Mouse (Mus musculus) heart, embryonic 13.5 days (tissue): ENCODE measurements around the gene Nmnat2. TPM values are rescaled to one million over a fixed set of nuclear protein-coding genes. Genes with fewer than 3 reads are reported as not detected.

Experiments
- ATAC-seq: fragments of 200-750 bp; cut with Nextera tagmentation; 2 replicates; pipeline ENCODE4 v1.8.0; 2017; ENCODE audit warnings: moderate TSS enrichment; ENCODE audit not compliant: insufficient number of reproducible peaks, low FRiP score, low TSS enrichment; ENCODE audit errors: extremely low read depth
- H3K27ac ChIP-seq: fragments of 300-500 bp; sonication (generic); replicated peaks from 2 replicates; pipeline ENCODE4 v1.5.1; 2015; ENCODE audit warnings: moderate library complexity, mild to moderate bottlenecking, inconsistent platforms
- H3K27me3 ChIP-seq: fragments of 300-500 bp; sonication (generic); replicated peaks from 2 replicates; pipeline ENCODE4 v1.6.1; 2015; ENCODE audit warnings: mild to moderate bottlenecking, inconsistent platforms
- H3K36me3 ChIP-seq: fragments of 300-500 bp; sonication (generic); 2 replicates; pipeline ENCODE4 v1.6.1; 2015; ENCODE audit warnings: mild to moderate bottlenecking, inconsistent platforms
- H3K4me1 ChIP-seq: fragments of 300-500 bp; sonication (generic); 2 replicates; pipeline ENCODE4 v1.6.1; 2015; ENCODE audit warnings: inconsistent platforms
- H3K4me2 ChIP-seq: fragments of 300-500 bp; sonication (generic); 2 replicates; pipeline ENCODE4 v1.6.1; 2015; ENCODE audit warnings: inconsistent platforms, mild to moderate bottlenecking, moderate library complexity
- H3K4me3 ChIP-seq: fragments of 300-500 bp; sonication (generic); 2 replicates; pipeline ENCODE4 v1.5.1; 2015; ENCODE audit warnings: moderate library complexity, mild to moderate bottlenecking, inconsistent platforms
- H3K9ac ChIP-seq: fragments of 300-500 bp; sonication (generic); 2 replicates; pipeline ENCODE4 v1.6.1; 2015; ENCODE audit warnings: inconsistent platforms, mild to moderate bottlenecking, moderate library complexity
- H3K9me3 ChIP-seq: fragments of 300-500 bp; sonication (generic); 2 replicates; pipeline ENCODE4 v1.6.1; 2016; ENCODE audit warnings: inconsistent platforms
- WGBS: fragments of 180-500 bp; shearing (Covaris S2); methylation state at CpG from one replicate; pipeline ENCODE4 v1.1.7; 2015; ENCODE audit warnings: mixed read lengths; 5-methylcytosine and 5-hydroxymethylcytosine counted together
- polyA plus RNA-seq: library from polyadenylated mRNA; unstranded; fragments of >200 nt; fragmentation: Nextera tagmentation; extraction: Ambion mirVana; gene quantifications from 2 replicates; pipeline ENCODE4 v1.2.1, GENCODE M21; 2015

Nmnat2 gene
- polyA plus RNA-seq, 1 experiment from 2014 or later, result 0.75 TPM

DNA sequence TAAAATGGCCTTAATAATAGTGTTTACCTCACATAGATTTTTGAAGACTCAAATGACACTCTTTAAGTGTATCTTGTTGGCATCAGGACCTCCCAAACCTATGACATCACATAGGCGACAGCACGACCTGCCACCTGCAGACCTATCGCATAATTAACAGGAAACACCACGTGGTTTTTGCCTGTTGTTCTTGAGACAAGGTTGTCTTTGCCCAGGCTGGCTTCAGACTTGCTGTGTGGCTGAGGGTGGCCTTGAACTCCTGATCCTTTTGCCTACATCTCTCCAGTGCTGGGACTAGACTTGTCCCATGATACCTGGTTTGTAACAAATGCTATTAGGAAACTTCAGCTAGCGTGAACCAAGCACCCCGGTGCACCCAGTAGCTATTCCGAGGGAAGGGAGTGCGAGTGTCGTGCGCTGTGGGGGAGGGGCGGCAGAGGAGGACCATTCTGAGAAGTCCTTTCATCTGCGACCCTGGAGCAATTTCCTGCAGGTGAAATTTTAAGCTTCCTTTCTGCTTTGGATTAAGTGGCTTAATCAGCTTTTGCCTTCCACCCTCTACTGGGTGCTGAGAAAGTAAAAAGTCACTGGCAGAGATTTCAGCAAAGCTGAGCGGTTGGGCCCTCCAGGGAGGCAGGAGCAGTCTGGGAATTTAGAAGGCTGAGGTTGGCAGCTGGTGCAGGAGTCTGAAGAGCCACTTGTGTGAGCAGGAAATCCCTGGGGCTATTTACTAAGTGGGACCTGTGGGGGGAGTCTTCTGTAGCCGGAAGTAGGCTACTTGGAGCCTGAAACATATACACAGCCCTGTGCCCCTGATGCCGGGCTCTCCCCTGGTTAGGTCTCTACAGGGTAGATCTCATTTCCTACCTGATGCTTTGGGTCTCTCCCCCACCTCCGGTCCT is 141.3 kb downstream of the Nmnat2 start:
- Histone ChIP-seq H3K4me1 (peaks cover 55% of the 10 kb centered on the region), H3K4me3 (no peak overlapping the region), H3K36me3 (no peaks in the 10 kb centered on the region), H3K27ac (no peak overlapping the region; the same call in 1 of the 2 replicates), H3K9me3 (no peaks in the 10 kb centered on the region), H3K27me3 (no peaks in the 10 kb centered on the region), H3K9ac (no peak overlapping the region), H3K4me2 (no peak overlapping the region)
- WGBS, result 21% methylated on average over 16 of the region's 16 CpGs
- no peak for ATAC-seq

DNA sequence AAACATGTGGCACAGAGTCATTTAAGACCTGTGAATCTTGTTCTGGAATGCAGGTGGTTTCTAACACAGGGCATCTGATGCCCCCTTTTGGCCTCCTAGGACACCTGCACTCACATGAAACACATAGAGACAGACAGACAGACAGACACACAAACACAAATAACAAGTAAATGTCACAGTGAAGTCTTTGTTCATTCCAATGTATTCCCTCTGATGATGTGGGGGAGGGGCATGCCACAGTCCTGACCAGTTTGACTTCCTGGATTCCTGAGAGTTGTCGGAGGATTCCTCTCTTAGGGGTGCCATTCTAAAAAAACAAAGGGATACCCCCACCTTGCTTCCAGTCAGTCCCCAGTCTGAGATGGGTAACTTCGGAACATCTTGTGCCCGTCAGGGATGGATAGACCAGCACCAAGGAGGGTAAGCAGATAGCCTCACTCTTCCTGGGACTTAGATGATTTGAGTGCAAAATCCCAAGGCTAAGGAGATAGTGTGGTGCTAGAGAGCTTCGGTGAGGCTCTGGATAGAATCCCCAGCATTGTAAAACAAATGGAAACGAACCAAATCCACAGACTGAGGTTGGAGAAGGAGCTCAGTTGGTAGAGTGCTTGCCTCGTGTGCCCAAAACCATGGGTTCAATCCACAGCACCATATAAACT is 142.4 kb downstream of the Nmnat2 start:
- no peak overlapping the region for H3K27ac ChIP-seq
- H3K9ac ChIP-seq, result no peak overlapping the region
- peaks cover 49% of the 10 kb centered on the region for H3K4me1 ChIP-seq
- no peaks in the 10 kb centered on the region for H3K9me3 ChIP-seq
- no peaks in the 10 kb centered on the region for H3K36me3 ChIP-seq
- no peak for ATAC-seq
- H3K4me3 ChIP-seq, result no peak overlapping the region
- no peak overlapping the region for H3K4me2 ChIP-seq
- WGBS, result 86% methylated on average over 6 of the region's 6 CpGs
- no peaks in the 10 kb centered on the region for H3K27me3 ChIP-seq

DNA sequence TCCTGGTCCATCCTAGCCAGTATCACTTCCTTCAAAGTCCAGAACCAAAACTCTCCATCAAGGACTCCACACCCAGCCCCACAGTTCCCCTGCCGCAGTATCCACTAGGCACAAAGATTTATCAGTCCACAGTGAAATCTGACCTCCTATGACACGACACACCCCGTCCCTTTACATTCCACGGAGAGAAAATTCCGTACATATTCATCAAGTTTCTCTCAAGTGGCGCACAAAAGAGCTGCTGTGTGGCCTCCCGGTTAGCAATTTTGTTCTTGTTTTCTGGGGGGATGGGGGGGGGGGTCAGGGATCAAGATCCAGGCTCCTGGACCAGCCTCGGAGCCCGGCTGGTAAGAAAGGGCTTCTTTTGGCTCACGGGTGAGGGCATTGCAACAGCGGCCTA is 143.8 kb downstream of the Nmnat2 start:
- Histone ChIP-seq H3K4me1 (peaks cover 41% of the 10 kb centered on the region), H3K4me3 (no peak overlapping the region), H3K27ac (no peak overlapping the region), H3K9ac (peak overlapping the region; percentile 33; the same call in 1 of the 2 replicates), H3K9me3 (no peaks in the 10 kb centered on the region), H3K4me2 (no peak overlapping the region), H3K36me3 (no peaks in the 10 kb centered on the region), H3K27me3 (no peaks in the 10 kb centered on the region)
- WGBS, result 54% methylated on average over 11 of the region's 11 CpGs
- no peak for ATAC-seq

DNA sequence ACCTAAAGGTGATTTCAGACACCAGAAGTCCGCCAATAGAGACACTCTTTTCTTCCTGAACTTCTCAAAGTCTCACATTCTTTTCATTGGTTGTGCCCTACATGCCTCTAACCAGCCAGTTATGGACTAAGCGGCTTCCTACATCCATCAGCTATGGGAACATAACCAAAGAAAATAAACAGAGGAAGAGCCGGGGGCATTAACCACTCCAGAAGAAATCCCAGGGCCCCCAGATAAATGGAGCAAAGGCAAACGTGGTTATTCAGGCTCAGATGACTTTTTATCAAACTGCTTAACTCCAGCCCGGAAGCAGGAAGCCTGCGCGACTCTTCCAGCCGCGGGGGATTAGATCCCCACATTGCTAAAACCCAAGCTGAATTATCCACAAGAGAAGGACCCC is 146.1 kb downstream of the Nmnat2 start:
- Histone ChIP-seq H3K27ac (peak overlapping the region; percentile 85), H3K9me3 (no peaks in the 10 kb centered on the region), H3K4me1 (peaks cover 50% of the 10 kb centered on the region), H3K4me2 (peak overlapping the region; percentile 39), H3K4me3 (no peak overlapping the region), H3K36me3 (no peaks in the 10 kb centered on the region), H3K9ac (no peak overlapping the region), H3K27me3 (no peaks in the 10 kb centered on the region)
- WGBS, result 35% methylated on average over 9 of the region's 9 CpGs
- ATAC-seq, result no peak

DNA sequence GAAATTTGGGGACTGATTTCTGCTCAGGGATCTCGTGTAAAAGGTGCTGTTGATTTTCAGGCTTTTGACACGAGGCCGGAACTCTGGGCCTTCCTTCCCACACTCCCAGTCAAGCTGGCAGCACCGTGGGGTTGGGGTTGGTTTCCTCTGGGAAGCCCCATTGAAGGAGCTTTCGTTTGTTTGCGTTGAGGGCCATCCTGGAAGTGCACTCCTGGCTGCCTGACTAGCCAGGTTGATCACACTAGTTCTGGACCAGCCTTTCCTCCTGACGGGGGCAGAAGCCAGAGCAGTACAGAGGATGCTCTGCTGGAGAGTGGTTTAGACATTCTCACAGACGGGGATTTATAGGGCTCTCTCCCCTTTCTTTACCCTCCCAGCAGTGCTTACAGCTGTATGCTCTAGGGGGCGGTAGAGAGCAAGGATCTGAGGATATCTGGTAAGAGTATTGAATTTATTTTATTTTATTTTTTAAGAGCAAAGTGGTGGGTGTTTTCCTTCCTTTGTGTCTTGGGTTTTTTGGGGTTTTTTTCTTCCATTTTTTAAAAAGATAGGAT is 146.6 kb downstream of the Nmnat2 start:
- no peaks in the 10 kb centered on the region for H3K9me3 ChIP-seq
- H3K9ac ChIP-seq, result peak overlapping the region; percentile 55; the same call in 1 of the 2 replicates
- H3K36me3 ChIP-seq, result no peaks in the 10 kb centered on the region
- H3K4me2 ChIP-seq, result peak overlapping the region; percentile 39
- 26% methylated on average over 9 of the region's 9 CpGs for WGBS
- no peaks in the 10 kb centered on the region for H3K27me3 ChIP-seq
- ATAC-seq, result no peak
- no peak overlapping the region for H3K4me3 ChIP-seq
- H3K27ac ChIP-seq, result peak overlapping the region; percentile 85
- H3K4me1 ChIP-seq, result peaks cover 50% of the 10 kb centered on the region

DNA sequence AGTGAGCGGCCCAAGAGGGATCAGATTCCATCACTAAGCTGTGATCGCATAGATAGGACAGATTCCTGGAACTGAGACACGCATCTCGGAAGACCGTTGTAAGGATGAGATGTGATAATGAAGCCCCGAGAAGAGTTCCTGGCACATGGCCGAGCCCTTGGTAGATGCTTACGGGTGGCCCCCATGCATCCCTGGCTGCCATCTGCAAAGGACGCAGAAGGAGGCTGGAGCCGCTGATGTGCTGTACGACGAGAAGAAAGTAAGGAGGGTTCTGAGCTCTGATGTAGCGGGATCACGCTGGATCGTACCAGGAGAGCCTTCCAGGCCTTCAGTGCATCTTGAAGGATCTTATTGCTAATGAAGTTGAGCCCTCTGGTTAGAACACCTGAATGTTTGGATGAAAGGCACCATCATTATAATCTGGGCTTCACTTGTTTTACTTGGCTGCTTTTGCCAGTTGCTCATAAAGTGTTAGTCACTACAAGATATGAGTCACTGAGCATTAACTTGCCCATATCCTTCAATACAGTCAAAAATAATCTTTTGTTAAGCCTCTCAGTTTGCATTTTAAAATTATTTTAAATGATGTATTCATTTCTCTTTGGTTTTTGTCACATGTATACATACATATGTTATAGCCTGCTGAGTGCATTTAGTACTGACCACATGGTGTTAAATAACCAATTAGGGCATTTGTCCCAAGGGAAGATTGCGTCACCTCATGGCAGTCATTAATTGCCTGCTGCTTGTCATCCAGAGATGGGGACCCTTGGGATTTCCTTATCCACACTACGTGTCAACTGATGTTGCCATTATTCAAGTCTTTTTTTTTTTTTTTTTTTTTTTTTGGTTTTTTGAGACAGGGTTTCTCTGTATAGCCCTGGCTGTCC is 147.7 kb downstream of the Nmnat2 start:
- Histone ChIP-seq H3K4me2 (no peak overlapping the region), H3K4me1 (peaks cover 52% of the 10 kb centered on the region), H3K4me3 (no peak overlapping the region), H3K27ac (0 out of 2 replicates have a peak overlapping the region, but pooled peaks have one; percentile 8), H3K36me3 (no peaks in the 10 kb centered on the region), H3K9ac (no peak overlapping the region), H3K27me3 (no peaks in the 10 kb centered on the region), H3K9me3 (no peaks in the 10 kb centered on the region)
- 86% methylated on average over 17 of the region's 17 CpGs for WGBS
- ATAC-seq, result no peak

DNA sequence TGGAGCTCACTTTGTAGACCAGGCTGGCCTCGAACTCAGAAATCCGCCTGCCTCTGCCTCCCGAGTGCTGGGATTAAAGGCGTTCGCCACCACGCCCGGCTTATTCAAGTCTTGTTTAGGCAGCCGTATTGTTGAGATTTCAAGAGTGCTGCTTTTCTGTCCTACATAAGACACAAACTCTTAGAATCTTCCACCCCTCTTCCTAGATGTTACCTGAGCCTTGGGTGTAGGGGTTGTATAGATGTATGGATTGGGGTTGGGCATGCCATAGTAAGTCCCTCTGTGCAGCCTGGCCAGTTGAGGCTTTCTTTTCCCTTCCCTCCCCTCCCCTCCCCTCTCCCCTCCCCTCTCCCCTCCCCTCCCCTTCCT is 148.4 kb downstream of the Nmnat2 start:
- ATAC-seq, result no peak
- Histone ChIP-seq H3K4me1 (peaks cover 58% of the 10 kb centered on the region), H3K9ac (no peak overlapping the region), H3K27ac (no peak overlapping the region), H3K4me2 (no peak overlapping the region), H3K27me3 (no peaks in the 10 kb centered on the region), H3K9me3 (no peaks in the 10 kb centered on the region), H3K4me3 (no peak overlapping the region), H3K36me3 (no peaks in the 10 kb centered on the region)
- WGBS, result 94% methylated on average over 8 of the region's 8 CpGs

DNA sequence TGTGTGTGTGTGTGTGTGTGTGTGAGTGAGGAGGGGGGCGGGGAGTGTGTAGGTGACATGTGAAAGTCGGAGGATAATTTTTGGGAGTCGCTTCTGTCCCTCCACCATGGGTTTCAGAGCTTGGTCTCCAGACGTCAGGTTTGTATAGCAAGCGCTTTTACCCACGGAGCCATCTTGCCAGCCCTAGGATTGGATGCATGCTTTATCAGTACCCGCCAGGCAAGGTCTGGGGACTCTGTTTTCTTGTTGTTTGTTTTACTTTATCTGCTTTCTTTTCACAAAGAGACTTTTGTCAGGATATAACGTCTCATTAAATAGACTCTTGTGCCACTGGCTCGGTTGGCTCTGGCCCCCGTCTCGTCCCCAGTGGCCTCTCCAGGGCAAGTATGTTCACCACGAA is 150.0 kb downstream of the Nmnat2 start:
- ATAC-seq, result no peak
- Histone ChIP-seq H3K9me3 (no peaks in the 10 kb centered on the region), H3K4me1 (peaks cover 44% of the 10 kb centered on the region), H3K27me3 (no peaks in the 10 kb centered on the region), H3K4me2 (no peak overlapping the region), H3K4me3 (no peak overlapping the region), H3K27ac (no peak overlapping the region), H3K36me3 (no peaks in the 10 kb centered on the region), H3K9ac (no peak overlapping the region)
- 57% methylated on average over 12 of the region's 12 CpGs for WGBS

DNA sequence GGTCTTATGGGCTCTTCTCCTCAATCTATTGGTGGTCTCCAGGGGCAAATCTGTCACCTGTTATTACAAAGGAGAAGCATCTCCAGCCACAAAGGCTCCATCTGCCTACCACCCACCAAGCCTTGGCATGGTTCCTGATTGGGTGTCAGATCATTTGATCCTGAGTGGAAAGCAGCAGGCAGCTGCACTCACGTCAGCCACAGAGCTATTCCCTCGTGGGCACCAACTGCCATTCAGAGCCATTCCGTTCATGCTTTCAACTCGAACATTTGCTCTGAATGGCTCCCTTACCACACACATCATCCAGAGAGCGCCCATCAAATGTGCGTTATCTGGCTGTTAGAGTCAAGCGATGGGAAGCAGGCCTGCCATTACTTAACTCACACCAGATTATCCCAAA is 153.1 kb downstream of the Nmnat2 start:
- no peak overlapping the region for H3K4me2 ChIP-seq
- peaks cover 32% of the 10 kb centered on the region for H3K4me1 ChIP-seq
- no peak overlapping the region for H3K4me3 ChIP-seq
- no peaks in the 10 kb centered on the region for H3K27me3 ChIP-seq
- no peaks in the 10 kb centered on the region for H3K36me3 ChIP-seq
- H3K27ac ChIP-seq, result no peak overlapping the region
- no peak for ATAC-seq
- no peak overlapping the region for H3K9ac ChIP-seq
- 40% methylated on average over 7 of the region's 7 CpGs for WGBS
- H3K9me3 ChIP-seq, result no peaks in the 10 kb centered on the region

DNA sequence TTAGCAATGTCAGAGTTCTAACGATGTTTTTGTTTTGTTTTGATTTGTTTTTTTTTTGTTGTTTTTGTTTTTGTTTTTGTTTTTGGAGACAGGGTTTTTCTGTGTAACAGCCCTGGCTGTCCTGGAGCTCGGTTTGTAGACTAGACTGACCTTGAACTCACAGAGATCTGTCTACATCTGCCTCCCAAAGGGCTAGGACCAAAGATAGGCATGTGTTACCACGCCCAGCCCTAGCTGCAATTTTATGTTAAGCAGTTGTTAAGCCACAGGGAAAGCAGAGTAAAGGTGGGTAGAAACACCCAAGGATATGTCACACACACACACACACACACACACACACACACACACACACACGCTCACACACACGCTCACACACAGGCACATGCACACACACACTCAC is 154.6 kb downstream of the Nmnat2 start:
- no peaks in the 10 kb centered on the region for H3K36me3 ChIP-seq
- H3K27me3 ChIP-seq, result no peaks in the 10 kb centered on the region
- H3K4me1 ChIP-seq, result peaks cover 28% of the 10 kb centered on the region
- WGBS, result 69% methylated on average over 5 of the region's 5 CpGs
- no peak overlapping the region for H3K9ac ChIP-seq
- H3K4me3 ChIP-seq, result no peak overlapping the region
- no peaks in the 10 kb centered on the region for H3K9me3 ChIP-seq
- H3K4me2 ChIP-seq, result no peak overlapping the region
- H3K27ac ChIP-seq, result no peak overlapping the region
- ATAC-seq, result no peak

DNA sequence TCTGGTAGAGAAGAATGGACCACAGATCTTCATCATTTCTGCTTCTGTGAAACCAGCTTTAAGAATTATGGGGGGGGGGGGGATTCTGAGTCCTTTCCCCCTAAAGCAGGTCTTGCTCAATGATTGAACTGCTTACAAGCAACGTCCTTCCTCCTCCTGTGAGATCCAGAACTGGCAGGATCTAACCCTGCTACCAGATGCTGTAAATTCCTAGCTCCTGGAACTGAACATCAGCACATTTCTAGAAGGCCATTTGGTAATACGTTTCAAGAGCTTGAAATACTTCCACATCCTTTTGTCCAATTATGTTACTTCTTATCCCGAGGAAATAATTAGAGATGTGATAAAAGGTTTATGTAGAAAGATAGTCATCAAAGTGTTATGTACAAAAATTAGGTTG is 155.0 kb downstream of the Nmnat2 start:
- H3K4me3 ChIP-seq, result no peak overlapping the region
- ATAC-seq, result no peak
- H3K9ac ChIP-seq, result no peak overlapping the region
- peaks cover 26% of the 10 kb centered on the region for H3K4me1 ChIP-seq
- H3K36me3 ChIP-seq, result no peaks in the 10 kb centered on the region
- H3K9me3 ChIP-seq, result no peaks in the 10 kb centered on the region
- WGBS, result 51% methylated on average over 3 of the region's 3 CpGs
- no peak overlapping the region for H3K27ac ChIP-seq
- H3K4me2 ChIP-seq, result no peak overlapping the region
- no peaks in the 10 kb centered on the region for H3K27me3 ChIP-seq
